Mouse (Mus musculus) adrenal gland, postnatal 14 days (tissue): ENCODE measurements around the gene Dab1. TPM values are rescaled to one million over a fixed set of nuclear protein-coding genes. Genes with fewer than 3 reads are reported as not detected.
A peak's percentile ranks its signal among the peaks of the same experiment; 100 is the strongest.

Source experiments
- DNase-seq: peaks from one replicate; pipeline ENCODE4 v3.0.0; 2021; ENCODE audit warnings: mixed read lengths
- total RNA-seq: library from RNA; stranded (reverse); gene quantifications from 2 replicates; pipeline ENCODE4 v1.2.3, GENCODE M21; 2021

Dab1 gene
- total RNA-seq, 1 experiment from 2014 or later, result 0.37 TPM

- no peak for DNase-seq
Measured at GRCm38 (mm10) chr4:104602804-104603203, 983.6 kb downstream of the Dab1 start.

GRCm38 (mm10) chr4:104604298-104604697 is 985.1 kb downstream of the Dab1 start:
- DNase-seq, result no peak

- no peak for DNase-seq
Measured at GRCm38 (mm10) chr4:104606881-104607280, 987.7 kb downstream of the Dab1 start.

DNA sequence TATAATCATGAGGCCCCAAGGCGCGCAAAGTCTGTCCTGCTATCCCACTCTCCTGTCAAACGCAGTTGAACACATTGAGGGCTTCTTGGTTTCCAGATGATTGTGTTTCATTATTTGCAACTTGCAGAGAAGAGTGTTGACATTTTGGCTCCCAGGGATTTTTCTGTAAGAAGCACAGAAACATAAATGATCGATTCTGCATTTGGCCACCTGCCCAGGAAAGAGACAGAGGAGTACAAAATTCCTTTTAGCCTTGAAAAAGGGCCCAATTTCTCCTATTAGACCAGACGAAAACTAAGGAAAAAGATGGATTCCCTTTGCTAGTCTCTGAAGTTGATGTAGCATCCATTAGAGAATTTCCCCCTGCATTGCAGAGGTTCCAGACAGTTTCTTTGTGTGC is 988.5 kb downstream of the Dab1 start:
- no peak for DNase-seq

GRCm38 (mm10) chr4:104619452-104619851 is 1000.3 kb downstream of the Dab1 start:
- no peak for DNase-seq

GRCm38 (mm10) chr4:104625316-104625715 is 1006.2 kb downstream of the Dab1 start:
- no peak for DNase-seq

DNA sequence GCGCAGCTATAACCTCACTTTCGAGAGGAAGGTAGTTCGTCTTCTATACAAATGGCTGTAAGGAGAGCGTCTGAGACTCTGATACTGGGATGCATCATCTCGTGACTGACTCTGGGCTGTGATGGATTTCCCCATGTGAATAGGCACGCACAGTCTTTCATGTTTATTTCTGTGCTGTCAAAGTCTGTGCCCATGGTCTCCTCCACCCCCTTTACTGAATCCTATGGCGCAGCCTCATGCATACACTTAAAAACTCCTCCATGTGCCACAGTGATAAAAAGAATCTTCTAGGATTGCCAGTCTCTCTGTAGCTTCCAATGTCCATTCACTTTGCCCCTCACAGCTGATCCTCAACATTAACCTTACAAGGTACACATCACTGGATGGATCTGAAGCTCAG is 1009.5 kb downstream of the Dab1 start:
- DNase-seq, result no peak

DNA sequence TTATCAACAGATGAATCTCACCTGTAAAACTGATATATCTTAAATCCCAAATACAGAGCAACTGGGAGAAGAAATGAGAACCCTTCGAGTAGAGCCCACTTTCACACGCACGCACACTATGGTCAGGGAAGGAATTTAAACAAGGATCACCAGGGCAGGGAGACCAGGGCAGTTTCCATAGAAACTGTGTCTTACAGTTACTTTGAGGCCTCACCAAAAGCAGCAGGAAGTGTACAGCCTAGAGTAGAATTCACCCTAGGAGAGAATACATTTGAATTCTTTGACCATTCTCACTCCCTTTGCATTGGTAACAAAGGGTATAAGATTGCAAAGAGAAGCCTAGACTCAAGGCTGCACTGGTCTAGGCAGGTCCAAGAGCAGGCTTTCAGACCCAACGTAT is 1017.9 kb downstream of the Dab1 start:
- DNase-seq, result no peak

DNA sequence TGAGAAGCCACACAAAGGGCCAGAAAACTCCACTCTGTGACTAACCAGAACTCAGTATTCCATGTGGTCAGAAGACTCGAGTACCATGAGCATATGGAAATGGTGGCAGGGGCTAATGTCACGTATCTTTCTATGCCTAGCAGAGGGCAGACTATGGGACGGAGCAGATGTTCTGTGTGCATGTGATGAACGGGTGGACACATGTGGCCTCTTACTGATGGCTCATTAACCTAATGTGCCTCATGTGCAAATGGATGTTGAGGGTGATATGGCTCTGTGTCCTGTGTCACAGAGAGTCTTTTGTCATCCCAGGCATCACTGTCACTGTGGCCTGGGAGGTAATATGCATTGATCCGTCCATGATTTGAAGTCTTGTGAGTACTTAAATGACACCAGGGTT is 1021.5 kb downstream of the Dab1 start:
- no peak for DNase-seq

GRCm38 (mm10) chr4:104642761-104643469 is 1023.8 kb downstream of the Dab1 start:
- DNase-seq, result no peak

DNA sequence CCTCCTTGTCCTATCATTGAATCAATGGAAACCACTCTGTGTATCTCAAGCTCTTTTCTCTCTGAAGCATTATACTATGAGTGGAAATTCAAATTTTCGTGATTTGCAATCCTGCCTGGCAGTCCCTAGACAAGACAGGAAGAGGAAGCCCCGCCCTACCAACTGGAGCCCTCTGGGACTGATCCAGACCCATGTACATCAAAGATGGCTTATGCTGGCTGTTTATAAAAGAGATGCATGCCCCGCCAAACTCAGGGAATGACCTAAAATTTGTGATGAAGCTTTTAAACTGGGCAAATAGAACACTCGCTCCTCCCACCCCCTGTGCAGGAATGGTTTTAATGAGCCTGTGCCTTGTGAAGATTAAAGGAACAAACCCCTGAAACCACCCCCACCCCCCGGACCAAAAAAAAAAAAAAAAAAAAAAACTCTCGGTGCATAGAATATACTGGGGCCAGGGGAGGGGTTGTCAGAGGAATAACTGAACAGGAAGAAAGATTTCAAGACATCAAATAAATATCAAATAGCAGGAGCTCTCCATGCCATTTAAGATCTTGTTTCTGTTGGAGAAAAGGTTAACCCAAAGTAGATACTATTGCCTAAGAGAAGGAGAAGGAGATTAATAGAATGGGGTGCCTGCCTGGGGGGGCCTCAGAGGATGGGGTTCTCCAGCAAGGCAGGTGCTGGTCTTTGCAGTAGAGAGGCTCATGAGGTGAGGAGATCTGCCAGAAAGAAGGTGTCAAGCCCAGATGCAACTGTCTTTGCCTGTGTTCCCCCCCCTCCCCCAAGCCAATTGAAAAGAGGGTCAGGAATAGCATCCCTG is 1024.6 kb downstream of the Dab1 start:
- DNase-seq, result peak; percentile 4

- DNase-seq, result no peak
Measured at GRCm38 (mm10) chr4:104644357-104644630, 1025.1 kb downstream of the Dab1 start.

DNA sequence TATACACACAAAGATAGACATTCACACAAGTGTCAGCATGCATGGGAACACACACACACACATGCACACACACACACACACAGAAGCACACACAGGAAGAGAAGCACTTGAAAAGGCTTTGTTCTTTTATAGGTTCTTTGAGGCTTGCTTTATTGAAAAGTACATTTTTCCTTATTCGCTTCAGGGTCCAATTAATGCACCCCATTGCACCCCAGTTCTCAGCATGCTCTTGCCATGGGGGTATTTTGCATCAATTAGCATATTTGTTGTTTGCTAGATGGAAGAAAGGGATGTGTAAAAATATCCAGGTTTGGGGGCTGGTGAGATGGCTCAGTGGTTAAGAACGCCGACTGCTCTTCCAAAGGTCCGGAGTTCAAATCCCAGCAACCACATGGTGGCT is 1025.7 kb downstream of the Dab1 start:
- DNase-seq, result no peak

- no peak for DNase-seq
Measured at GRCm38 (mm10) chr4:104651761-104652160, 1032.6 kb downstream of the Dab1 start.

GRCm38 (mm10) chr4:104656728-104657127 is 1037.6 kb downstream of the Dab1 start:
- no peak for DNase-seq

GRCm38 (mm10) chr4:104662841-104663614 is 1043.9 kb downstream of the Dab1 start:
- no peak for DNase-seq

GRCm38 (mm10) chr4:104665553-104665952 is 1046.4 kb downstream of the Dab1 start:
- peak; percentile 77 for DNase-seq

DNA sequence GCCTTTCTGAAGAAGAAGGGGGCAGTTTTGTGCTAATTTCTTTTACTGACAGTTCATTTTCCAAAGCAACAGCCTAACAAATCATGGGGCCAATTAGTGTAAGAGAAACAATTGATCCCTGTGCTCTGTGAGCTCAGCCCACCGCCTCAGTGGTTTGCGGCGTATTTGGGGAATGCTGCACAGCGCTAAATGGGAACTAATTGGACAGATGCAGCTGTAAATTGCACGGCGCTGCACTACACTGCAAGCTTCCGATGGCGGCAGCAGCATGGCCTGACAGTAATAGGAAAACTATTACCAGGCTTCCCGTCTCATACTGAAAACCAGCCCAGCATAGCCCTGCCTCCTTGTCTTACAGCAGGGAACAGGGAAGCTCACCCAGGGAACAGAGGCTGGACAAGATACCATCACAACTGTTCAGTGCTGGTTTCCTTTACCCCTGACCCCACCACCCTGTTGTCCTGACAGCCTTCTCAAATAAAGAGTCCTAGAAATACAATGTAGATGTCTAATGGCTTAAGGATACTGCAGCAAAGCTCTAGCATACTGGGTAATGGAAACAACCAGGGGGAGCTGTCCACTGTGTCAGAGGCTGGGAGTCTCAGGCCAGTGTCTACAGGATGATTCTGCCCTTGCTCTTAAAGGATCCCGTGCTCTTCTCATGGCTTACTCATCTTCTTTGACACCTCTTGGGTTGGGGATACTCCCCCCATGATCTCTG is 1047.8 kb downstream of the Dab1 start:
- DNase-seq, result no peak

DNA sequence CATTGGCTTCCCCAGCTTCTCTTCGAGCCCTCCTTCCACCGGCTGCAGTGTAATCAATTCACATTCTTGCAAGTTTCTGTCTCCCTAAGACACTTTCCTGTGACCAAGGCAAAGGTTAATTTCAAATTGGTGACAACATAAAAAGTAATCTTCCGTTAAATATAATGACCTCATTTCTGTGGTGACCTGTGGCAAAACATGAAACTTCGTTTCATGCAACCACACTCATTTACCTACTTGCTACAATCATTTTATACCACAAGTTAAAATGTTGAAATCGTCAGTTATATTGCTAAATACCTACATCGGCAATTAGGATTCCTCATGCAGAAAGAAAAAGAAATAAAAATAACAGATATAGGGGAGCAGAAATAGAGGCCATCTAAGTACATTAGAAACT is 1048.9 kb downstream of the Dab1 start:
- DNase-seq, result no peak

GRCm38 (mm10) chr4:104669406-104669805 is 1050.2 kb downstream of the Dab1 start:
- DNase-seq, result no peak

DNA sequence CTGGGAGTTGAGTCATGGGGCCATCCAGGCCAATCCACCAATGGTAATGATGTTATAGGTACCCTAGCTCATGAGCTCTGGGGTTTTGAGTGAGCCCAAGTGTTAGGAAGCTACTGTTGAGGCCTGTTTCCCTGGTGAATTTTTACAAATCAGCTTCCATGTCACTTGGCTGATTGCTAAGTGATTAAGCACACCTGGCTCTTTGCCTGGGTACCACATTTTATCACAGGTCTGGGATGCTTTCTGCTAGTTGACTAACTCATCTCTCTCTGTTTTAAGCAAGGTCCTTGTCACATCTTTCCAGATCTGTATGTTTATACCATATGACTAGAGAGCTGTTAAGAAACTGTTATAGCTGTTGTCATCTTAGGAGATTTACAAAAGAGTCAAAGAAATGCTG is 1051.6 kb downstream of the Dab1 start:
- DNase-seq, result no peak

GRCm38 (mm10) chr4:104673317-104673716 is 1054.2 kb downstream of the Dab1 start:
- DNase-seq, result no peak

DNA sequence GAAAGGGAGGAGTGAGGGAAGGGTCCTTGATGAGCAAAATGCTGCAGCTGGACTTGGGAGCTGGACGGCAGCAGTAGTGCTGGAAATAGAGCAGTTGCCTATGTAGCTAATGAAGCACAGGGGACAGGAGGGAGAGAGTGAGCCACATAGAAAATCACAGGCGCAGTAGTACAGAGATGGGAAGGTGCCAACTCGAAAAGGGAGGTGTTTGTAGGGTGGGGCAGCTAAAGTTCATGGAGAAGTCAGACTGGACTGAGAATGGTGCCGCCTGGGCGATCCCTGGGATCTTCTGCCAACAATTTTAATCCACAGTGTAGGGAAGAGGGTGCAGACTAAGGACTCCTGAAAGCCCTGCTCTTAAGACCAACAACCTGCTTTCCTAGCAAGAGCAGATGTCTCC is 1055.5 kb downstream of the Dab1 start:
- DNase-seq, result no peak
